Mouse (Mus musculus) olfactory bulb, adult 2 months (tissue): Measurements from ENCODE around the gene Cdyl. TPM values are rescaled to one million over a fixed set of nuclear protein-coding genes. Genes with fewer than 3 reads are reported as not detected.
"Not testable (repeated sequence)": the region's sequence is repeated elsewhere in the genome, so short reads cannot be mapped to it uniquely, and the experiment has no call there.

ENCODE experiments used
- H3K27ac ChIP-seq: fragments of 200-500 bp; 2 replicates; pipeline ENCODE4 v1.5.1; 2012; ENCODE audit warnings: low read depth, low read length; ENCODE audit not compliant: insufficient read depth
- H3K4me1 ChIP-seq: fragments of 200-500 bp; 2 replicates; pipeline ENCODE4 v1.6.1; 2012; ENCODE audit warnings: low read length; ENCODE audit not compliant: control insufficient read depth, insufficient read depth
- H3K4me3 ChIP-seq: fragments of 200-500 bp; 2 replicates; pipeline ENCODE4 v1.5.1; 2012; ENCODE audit warnings: mild to moderate bottlenecking, low read depth, low read length, moderate library complexity; ENCODE audit not compliant: insufficient read depth
- CTCF ChIP-seq: fragments of 200-500 bp; IDR thresholded peaks from 2 replicates; pipeline ENCODE4 v1.5.1; 2012; ENCODE audit warnings: low read depth, mild to moderate bottlenecking, low read length, moderate library complexity; ENCODE audit not compliant: insufficient read depth
- POLR2A ChIP-seq: fragments of 200-500 bp; IDR thresholded peaks from 2 replicates; pipeline ENCODE4 v1.6.1; 2012; ENCODE audit warnings: mild to moderate bottlenecking, low read depth, low read length, moderate library complexity; ENCODE audit not compliant: insufficient read depth
- WGBS: fragments of 180-500 bp; shearing (Covaris S2); methylation state at CpG from one replicate; pipeline ENCODE4 v1.1.7; 2018; 5-methylcytosine and 5-hydroxymethylcytosine counted together
- polyA plus RNA-seq: library from polyadenylated mRNA; stranded (reverse); fragments of >200 nt; gene quantifications from 2 replicates; pipeline ENCODE4 v1.2.4, GENCODE M21; 2012; ENCODE audit warnings: low replicate concordance; ENCODE audit not compliant: missing spikeins, insufficient read depth, insufficient read length

Cdyl gene
- polyA plus RNA-seq, 1 experiment = not detected

- no peak for TF ChIP-seq POLR2A
- Histone ChIP-seq H3K4me3 (no peak overlapping the region), H3K27ac (no peak overlapping the region), H3K4me1 (no peaks in the 10 kb centered on the region)
- 80% methylated on average over 8 of the region's 8 CpGs for WGBS
These were observed 163.2 kb downstream of the Cdyl start for GRCm38 (mm10) chr13:35822795-35823194.

DNA sequence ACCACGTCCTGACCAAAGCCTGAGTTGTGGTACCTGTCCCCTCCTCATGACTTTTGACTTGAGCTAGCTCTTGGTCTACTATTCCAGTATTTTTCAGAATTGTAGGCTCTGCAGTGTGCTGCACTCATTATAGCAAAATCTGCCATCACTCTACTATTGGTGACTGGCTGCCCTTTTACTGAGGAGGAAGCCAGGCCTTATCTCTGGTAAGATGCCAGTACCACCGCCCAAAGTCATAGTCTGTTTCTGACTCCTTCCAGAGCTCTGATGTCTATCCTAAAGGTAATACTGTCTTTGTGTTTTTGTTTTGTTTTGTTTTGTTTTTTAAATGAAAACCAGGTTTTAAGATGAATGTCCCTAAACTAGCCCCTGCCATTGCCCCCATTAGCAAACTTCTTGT, 166.0 kb downstream of the Cdyl start:
- TF ChIP-seq CTCF = no peak
- TF ChIP-seq POLR2A = no peak
- no peaks in the 10 kb centered on the region for H3K4me1 ChIP-seq
- WGBS = 96% methylated on average over 2 of the region's 2 CpGs
- no peak overlapping the region for H3K4me3 ChIP-seq
- H3K27ac ChIP-seq = no peak overlapping the region

- H3K27ac ChIP-seq = no peak overlapping the region
- H3K4me1 ChIP-seq = peaks cover 6% of the 10 kb centered on the region
- 54% methylated on average over 6 of the region's 6 CpGs for WGBS
- no peak overlapping the region for H3K4me3 ChIP-seq
- TF ChIP-seq CTCF (no peak), POLR2A (no peak)
These were observed 173.0 kb downstream of the Cdyl start for GRCm38 (mm10) chr13:35832676-35833075.

DNA sequence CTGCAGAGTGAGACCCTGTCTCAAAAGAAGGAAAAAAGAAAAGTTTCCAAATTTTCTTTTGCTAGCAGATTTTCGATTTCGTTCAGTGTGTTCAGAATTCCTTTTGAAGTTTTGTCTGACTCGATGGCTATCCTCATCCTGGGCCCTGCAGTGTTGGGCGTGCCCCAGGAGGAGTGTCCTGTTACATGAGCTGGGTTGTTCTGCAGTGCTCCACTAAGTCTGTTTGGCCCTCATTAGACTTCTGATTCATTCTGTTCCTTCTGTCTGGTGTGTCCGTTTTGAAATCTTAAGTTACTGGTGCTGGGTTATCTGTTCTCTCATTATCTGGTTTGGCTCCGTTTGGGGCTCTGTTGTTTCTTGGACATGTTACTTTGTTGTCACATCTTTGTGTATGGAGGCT, 174.3 kb downstream of the Cdyl start:
- H3K4me1 ChIP-seq = peaks cover 6% of the 10 kb centered on the region
- no peak overlapping the region for H3K4me3 ChIP-seq
- WGBS = 69% methylated on average over 6 of the region's 6 CpGs
- H3K27ac ChIP-seq = no peak overlapping the region; the same call in 1 of the 2 replicates
- TF ChIP-seq CTCF = no peak
- no peak for TF ChIP-seq POLR2A

DNA sequence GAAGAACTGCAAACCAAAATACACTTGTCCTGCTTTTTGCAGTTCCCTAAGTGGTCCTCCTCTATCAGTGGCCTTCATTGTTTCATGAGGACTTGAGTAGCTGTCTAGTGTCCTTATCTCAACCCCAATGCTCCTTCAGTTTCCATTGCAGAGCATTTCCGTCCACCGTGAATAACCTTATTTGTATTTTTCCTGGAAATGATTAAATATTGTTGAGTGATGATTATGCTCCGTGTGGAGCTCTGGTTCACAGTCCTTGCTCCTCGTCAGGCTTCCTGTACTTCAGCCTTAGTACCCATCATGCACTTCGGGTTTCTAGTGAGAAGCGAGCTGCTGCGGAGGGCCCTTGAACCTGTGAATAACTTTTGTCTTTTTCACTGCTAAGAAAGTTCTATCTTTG, 176.0 kb downstream of the Cdyl start:
- no peak for TF ChIP-seq CTCF
- no peak for TF ChIP-seq POLR2A
- peaks cover 9% of the 10 kb centered on the region for H3K4me1 ChIP-seq
- no peak overlapping the region for H3K4me3 ChIP-seq
- 71% methylated on average over 7 of the region's 7 CpGs for WGBS
- H3K27ac ChIP-seq = no peak overlapping the region

DNA sequence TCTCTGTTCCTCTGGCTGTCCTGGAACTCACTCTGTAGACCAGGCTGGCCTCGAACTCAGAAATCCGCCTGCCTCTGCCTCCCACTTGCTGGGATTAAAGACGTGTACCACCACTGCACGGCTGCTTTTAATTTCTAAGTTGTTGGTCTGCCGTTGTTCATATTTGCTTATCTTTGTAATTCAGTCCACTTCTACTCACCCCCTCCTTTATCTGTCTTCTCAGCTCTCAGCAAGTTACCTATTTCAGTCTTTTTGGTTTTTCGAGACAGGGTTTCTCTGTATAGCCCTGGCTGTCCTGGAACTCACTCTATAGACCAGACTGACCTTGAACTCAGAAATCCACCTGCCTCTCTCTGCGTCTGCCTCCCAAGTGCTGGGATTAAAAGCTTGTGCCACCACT, 176.9 kb downstream of the Cdyl start:
- not testable (repeated sequence) for H3K4me1 ChIP-seq, H3K27ac ChIP-seq, H3K4me3 ChIP-seq
- 97% methylated on average over 7 of the region's 7 CpGs for WGBS

DNA sequence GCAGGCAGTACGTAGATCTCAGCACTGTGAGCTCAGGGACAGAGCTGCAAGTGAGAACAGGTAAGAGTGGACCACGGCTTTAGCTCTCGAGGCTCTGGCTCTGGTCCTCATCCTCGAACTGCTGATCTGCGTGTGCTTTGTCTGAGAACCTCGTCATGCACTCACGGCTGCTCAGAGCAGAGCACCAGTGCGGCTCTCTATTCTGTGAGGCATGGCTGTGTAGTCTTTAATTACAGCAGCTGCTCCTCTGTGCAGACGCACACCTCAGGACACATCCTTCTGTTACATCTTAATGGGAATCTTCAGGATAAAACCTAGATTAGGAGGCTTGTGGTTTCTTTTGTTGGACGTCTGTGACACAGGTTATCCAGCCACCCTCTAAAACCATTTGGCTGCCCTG, 180.5 kb downstream of the Cdyl start:
- 90% methylated on average over 10 of the region's 10 CpGs for WGBS
- no peak overlapping the region for H3K4me3 ChIP-seq
- TF ChIP-seq POLR2A = no peak
- TF ChIP-seq CTCF = no peak
- H3K27ac ChIP-seq = no peak overlapping the region
- peaks cover 3% of the 10 kb centered on the region; the same call in 1 of the 2 replicates for H3K4me1 ChIP-seq

DNA sequence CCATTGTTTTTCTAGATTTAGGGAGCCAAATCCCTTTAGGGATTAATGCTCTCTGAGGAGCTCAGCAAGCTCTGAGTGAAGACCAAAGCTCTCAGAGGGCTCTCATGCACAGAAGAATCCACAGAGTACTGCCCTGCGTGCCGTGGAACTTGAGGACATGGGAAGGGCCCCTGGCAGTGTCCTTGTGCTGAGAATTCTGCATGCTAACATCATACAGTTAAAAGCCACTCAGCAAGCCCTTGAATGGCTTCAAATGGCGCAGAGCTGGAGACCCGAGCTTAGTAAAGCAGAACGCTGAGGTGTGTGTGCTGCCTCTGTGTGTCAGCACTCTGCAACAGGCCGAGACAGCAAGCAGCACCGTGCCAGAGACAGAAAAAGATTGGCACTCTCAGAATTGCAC, 183.8 kb downstream of the Cdyl start:
- no peak for TF ChIP-seq POLR2A
- TF ChIP-seq CTCF = no peak
- H3K27ac ChIP-seq = no peak overlapping the region
- WGBS = 75% methylated on average over 7 of the region's 7 CpGs
- H3K4me1 ChIP-seq = peaks cover 3% of the 10 kb centered on the region; the same call in 1 of the 2 replicates
- H3K4me3 ChIP-seq = no peak overlapping the region

DNA sequence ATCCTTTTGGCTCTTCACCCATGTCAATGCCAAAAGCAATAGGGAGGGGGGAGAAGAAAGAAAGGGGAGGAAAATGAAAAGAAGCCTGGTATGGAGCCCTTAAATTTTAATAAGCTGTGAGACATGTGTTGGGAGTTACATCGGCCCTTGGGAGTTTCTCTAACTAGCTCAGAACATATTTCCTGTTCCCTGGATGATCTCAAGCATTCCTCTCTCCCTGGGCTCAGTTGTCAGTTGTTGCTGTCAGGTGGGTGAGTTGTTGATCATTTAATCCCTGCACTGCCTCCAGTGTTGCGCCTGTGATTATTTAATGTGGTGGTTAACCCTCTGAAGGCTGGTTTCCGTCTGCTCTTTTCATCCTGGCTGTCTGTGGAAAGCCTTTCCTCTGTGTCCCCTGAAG, 185.7 kb downstream of the Cdyl start:
- TF ChIP-seq CTCF = no peak
- TF ChIP-seq POLR2A = no peak
- no peak overlapping the region for H3K27ac ChIP-seq
- WGBS = 91% methylated on average over 3 of the region's 3 CpGs
- H3K4me3 ChIP-seq = no peak overlapping the region
- no peaks in the 10 kb centered on the region; the same call in 1 of the 2 replicates for H3K4me1 ChIP-seq

GRCm38 (mm10) chr13:35848694-35849093, 189.1 kb downstream of the Cdyl start:
- 73% methylated on average over 3 of the region's 3 CpGs for WGBS
- H3K4me1 ChIP-seq = no peaks in the 10 kb centered on the region
- no peak for TF ChIP-seq CTCF
- H3K27ac ChIP-seq = no peak overlapping the region
- H3K4me3 ChIP-seq = no peak overlapping the region

DNA sequence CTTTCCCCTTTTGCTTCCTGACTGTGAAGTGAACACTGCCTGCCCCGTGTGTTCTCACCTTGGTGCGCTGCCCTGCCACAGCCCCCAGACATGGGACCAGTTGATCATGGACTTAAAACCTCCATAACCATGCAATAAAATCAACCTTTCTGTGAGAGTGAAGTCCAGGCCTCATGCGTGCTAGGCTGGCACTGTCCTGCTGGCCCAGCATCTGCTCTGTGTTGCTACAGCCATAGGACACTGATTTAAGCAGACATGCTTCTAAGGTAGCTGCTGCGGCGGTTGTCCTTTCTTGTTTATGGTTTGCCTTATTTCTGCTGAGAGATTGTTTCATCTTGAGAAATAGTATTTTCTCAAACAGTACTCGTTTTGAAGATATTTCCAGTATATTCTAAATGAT, 191.9 kb downstream of the Cdyl start:
- 97% methylated on average over 6 of the region's 6 CpGs for WGBS
- Histone ChIP-seq H3K4me3 (no peak overlapping the region), H3K27ac (no peak overlapping the region), H3K4me1 (no peaks in the 10 kb centered on the region)
- no peak for TF ChIP-seq POLR2A
- no peak for TF ChIP-seq CTCF
